Mouse (Mus musculus): Measurements from ENCODE around the gene Man2a2. TPM values are rescaled to one million over a fixed set of nuclear protein-coding genes. Genes with fewer than 3 reads are reported as not detected.

The Man2a2 gene
- 6.5 and 13.0 TPM in 2 replicates for total RNA-seq (2015; ENCODE audit: low replicate concordance)
- total RNA-seq (2017; ENCODE audit: low replicate concordance) = 5.1 and 7.8 TPM in 2 replicates

GRCm38 (mm10) chr7:80371041-80371751 lies at the start of gene Man2a2:
Gene Man2a2 (minus strand): TSS chr7:80371375.
- ATAC-seq (replicated peaks; ENCODE audit: low FRiP score, poor library complexity, severe bottlenecking) = no peak

- no peak for ATAC-seq (replicated peaks; ENCODE audit: low FRiP score, poor library complexity, severe bottlenecking)
These were observed 49.4 kb upstream of the Man2a2 start for GRCm38 (mm10) chr7:80420586-80420985.

GRCm38 (mm10) chr7:80419278-80419677 lies 48.1 kb upstream of the Man2a2 start:
- no peak for ATAC-seq (replicated peaks; ENCODE audit: low FRiP score, poor library complexity, severe bottlenecking)

- ATAC-seq (replicated peaks; ENCODE audit: low FRiP score, poor library complexity, severe bottlenecking) = no peak
These were observed 46.9 kb upstream of the Man2a2 start for GRCm38 (mm10) chr7:80418036-80418435.

GRCm38 (mm10) chr7:80417601-80418000 lies 46.4 kb upstream of the Man2a2 start:
- ATAC-seq (replicated peaks; ENCODE audit: low FRiP score, poor library complexity, severe bottlenecking) = no peak

GRCm38 (mm10) chr7:80416969-80417368 lies 45.8 kb upstream of the Man2a2 start:
- ATAC-seq (replicated peaks; ENCODE audit: low FRiP score, poor library complexity, severe bottlenecking) = no peak

GRCm38 (mm10) chr7:80414303-80414855 lies 43.2 kb upstream of the Man2a2 start:
- ATAC-seq (replicated peaks; ENCODE audit: low FRiP score, poor library complexity, severe bottlenecking) = no peak

GRCm38 (mm10) chr7:80413512-80414302 lies 42.5 kb upstream of the Man2a2 start:
- no peak for ATAC-seq (replicated peaks; ENCODE audit: low FRiP score, poor library complexity, severe bottlenecking)

- no peak for ATAC-seq (replicated peaks; ENCODE audit: low FRiP score, poor library complexity, severe bottlenecking)
These were observed 41.6 kb upstream of the Man2a2 start for GRCm38 (mm10) chr7:80412781-80413180.

GRCm38 (mm10) chr7:80412279-80412678 lies 41.1 kb upstream of the Man2a2 start:
- ATAC-seq (replicated peaks; ENCODE audit: low FRiP score, poor library complexity, severe bottlenecking) = no peak

GRCm38 (mm10) chr7:80410380-80410779 lies 39.2 kb upstream of the Man2a2 start:
- ATAC-seq (replicated peaks; ENCODE audit: low FRiP score, poor library complexity, severe bottlenecking) = no peak

- no peak for ATAC-seq (replicated peaks; ENCODE audit: low FRiP score, poor library complexity, severe bottlenecking)
These were observed 36.5 kb upstream of the Man2a2 start for GRCm38 (mm10) chr7:80407712-80408111.

- ATAC-seq (replicated peaks; ENCODE audit: low FRiP score, poor library complexity, severe bottlenecking) = no peak
These were observed 35.0 kb upstream of the Man2a2 start for GRCm38 (mm10) chr7:80406186-80406585.

GRCm38 (mm10) chr7:80405188-80405695 lies 34.1 kb upstream of the Man2a2 start, which contains the start of gene Furin:
Gene Furin (minus strand): TSS chr7:80405436.
- no peak for ATAC-seq (replicated peaks; ENCODE audit: low FRiP score, poor library complexity, severe bottlenecking)

- no peak for ATAC-seq (replicated peaks; ENCODE audit: low FRiP score, poor library complexity, severe bottlenecking)
These were observed 33.1 kb upstream of the Man2a2 start for GRCm38 (mm10) chr7:80404101-80404894.

GRCm38 (mm10) chr7:80403551-80403950 lies 32.4 kb upstream of the Man2a2 start:
- ATAC-seq (replicated peaks; ENCODE audit: low FRiP score, poor library complexity, severe bottlenecking) = no peak

GRCm38 (mm10) chr7:80402651-80403321 lies 31.6 kb upstream of the Man2a2 start:
- peak; percentile 70 for ATAC-seq (replicated peaks; ENCODE audit: low FRiP score, poor library complexity, severe bottlenecking)

- ATAC-seq (replicated peaks; ENCODE audit: low FRiP score, poor library complexity, severe bottlenecking) = peak; percentile 22; the same call in 1 of the 2 replicates
These were observed 30.9 kb upstream of the Man2a2 start for GRCm38 (mm10) chr7:80401860-80402641.

All from erythroid progenitor cell, adult 5-6 weeks (primary cell).